Comparison of ENCODE assay signal across 8 mouse cellular contexts in genomic region chr1:28214243-28215038, GRCm38 (mm10).
DNase-seq lines count a peak whose midpoint lies in the region; ATAC-seq and TF ChIP-seq lines count a peak whose summit lies in the region.

No protein-coding gene starts in this region.

- no peak overlapping the region for H3K9ac ChIP-seq in kidney, postnatal 0 days (ENCODE audit: low read depth, low read length)
- no peak overlapping the region for H3K9ac ChIP-seq in embryonic facial prominence, embryonic 12.5 days

- no peaks in the 10 kb centered on the region for H3K9me3 ChIP-seq in kidney, postnatal 0 days (replicated peaks; ENCODE audit: low read length)
- no peaks in the 10 kb centered on the region for H3K9me3 ChIP-seq in embryonic facial prominence, embryonic 12.5 days

- no peaks in the 10 kb centered on the region for H3K4me1 ChIP-seq in kidney, postnatal 0 days (replicated peaks; ENCODE audit: insufficient read depth, low read length)
- no peaks in the 10 kb centered on the region for H3K4me1 ChIP-seq in embryonic facial prominence, embryonic 12.5 days

- H3K27me3 ChIP-seq in kidney, postnatal 0 days (ENCODE audit: insufficient read depth, low read length), result no peaks in the 10 kb centered on the region
- no peaks in the 10 kb centered on the region for H3K27me3 ChIP-seq in embryonic facial prominence, embryonic 12.5 days

- H3K4me3 ChIP-seq in kidney, postnatal 0 days (replicated peaks; ENCODE audit: low read depth, low read length), result no peak overlapping the region
- no peak overlapping the region for H3K4me3 ChIP-seq in embryonic facial prominence, embryonic 12.5 days

- no peak for TF ChIP-seq CTCF in kidney, postnatal 0 days (IDR thresholded peaks at IDR 0.05; ENCODE audit: low read depth)

- H3K27ac ChIP-seq in kidney, postnatal 0 days, result no peak overlapping the region
- H3K27ac ChIP-seq in embryonic facial prominence, embryonic 12.5 days, result no peak overlapping the region

- no peaks in the 10 kb centered on the region for H3K36me3 ChIP-seq in kidney, postnatal 0 days (ENCODE audit: insufficient read depth, low read length)
- H3K36me3 ChIP-seq in embryonic facial prominence, embryonic 12.5 days, result no peaks in the 10 kb centered on the region

- no peak for ATAC-seq in kidney, postnatal 0 days (replicated peaks; ENCODE audit: low FRiP score, low read depth)
- ATAC-seq in embryonic facial prominence, embryonic 12.5 days (ENCODE audit: insufficient number of reproducible peaks, insufficient read depth, low FRiP score, low TSS enrichment), result 0 out of 2 replicates have a peak, but pooled peaks have one; percentile 74
- ATAC-seq in granulocyte monocyte progenitor cell, adult 5-6 weeks (replicated peaks; ENCODE audit: poor library complexity, severe bottlenecking), result no peak

- 28% methylated on average over 2 of the region's 2 CpGs for WGBS in kidney, postnatal 0 days
- 39% methylated on average over 2 of the region's 2 CpGs for WGBS in embryonic facial prominence, embryonic 12.5 days

- DNase-seq in kidney, postnatal 0 days (ENCODE audit: low spot score), result peak; percentile 16
- DNase-seq in kidney, adult 8-10 months, result no peak
- peak; percentile 59 to 87 for DNase-seq in layer of hippocampus, postnatal 14 days (ENCODE audit: low spot score in 2 of 2)
- peak; percentile 30 to 33 for DNase-seq in right cerebral cortex, adult 2 months (ENCODE audit: low spot score in 2 of 2)
- no peak for DNase-seq in gastrocnemius, postnatal 10 days
- DNase-seq in spleen, adult 18-20 months, result no peak

- H3K4me2 ChIP-seq in kidney, postnatal 0 days (ENCODE audit: low read length), result no peak overlapping the region
- H3K4me2 ChIP-seq in embryonic facial prominence, embryonic 12.5 days (replicated peaks), result no peak overlapping the region

Comparison
In these comparisons a context has a peak if more than half of its experiments do, and no peak if none do; other contexts are left out.
1. DNase-seq: peak in kidney, postnatal 0 days (single experiment), layer of hippocampus, postnatal 14 days (2 of 2) and right cerebral cortex, adult 2 months (2 of 2); none in kidney, adult 8-10 months (0 of 2), gastrocnemius, postnatal 10 days (single experiment) and spleen, adult 18-20 months (0 of 2).